Mouse (Mus musculus) kidney, adult 9 months (tissue): ENCODE measurements at regions not wholly inside any gene's neighbourhood (a gene's known extent, or its start where the extent isn't known, plus 50 kb on each side); places are given as distances from the start of the nearest gene placed in this dataset.

Experiments
- DNase-seq: peaks from one replicate; pipeline ENCODE4 v3.0.0; 2022

DNA sequence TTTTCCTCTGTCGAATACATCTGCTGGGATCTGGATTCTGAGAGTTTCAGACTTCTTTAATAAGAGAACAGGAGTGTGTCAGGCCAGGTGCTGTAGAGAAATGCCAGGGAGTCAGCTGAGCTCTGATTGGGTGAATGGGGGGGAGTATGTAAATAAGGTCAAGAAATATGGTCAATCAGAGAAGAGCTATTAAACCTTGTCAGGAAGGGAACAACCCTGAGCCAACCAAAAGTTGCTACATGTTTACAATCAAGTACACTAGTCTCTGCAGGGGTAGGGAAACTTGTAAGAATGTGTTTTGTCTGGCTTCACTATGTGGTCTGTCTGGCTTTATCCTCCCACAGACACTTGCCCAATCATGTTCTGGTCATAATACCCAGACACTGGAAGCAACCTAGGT is 60.4 kb upstream of the Thpo start:
- DNase-seq = no peak
